Mouse (Mus musculus) adrenal gland, postnatal 4 days (tissue): ENCODE data around the gene Gsx2. TPM values are rescaled to one million over a fixed set of nuclear protein-coding genes. Genes with fewer than 3 reads are reported as not detected.

Source experiments
- DNase-seq, 2 experiments: peaks; one replicate each; pipeline ENCODE4 v3.0.0; 2021 to 2022; ENCODE audit warnings: low spot score in 2 of 2, mixed read lengths in 2 of 2
- long read RNA-seq, 2 experiments: library from polyadenylated mRNA; stranded (forward); transcript quantifications; one replicate each; pipeline ENCODE4 v2.0.0; 2021
- total RNA-seq, 2 experiments: library from RNA; stranded (reverse); gene quantifications; 2 replicates each; pipeline ENCODE4 v1.2.3; 2021

The Gsx2 gene
- total RNA-seq: not detected
- long read RNA-seq, experiment 1: 0 reads
- long read RNA-seq, experiment 2: 0 reads

- no peak for DNase-seq
Observed at GRCm38 (mm10) chr5:75075383-75075941, at the start of gene Gsx2. Gsx2 (plus strand) TSS chr5:75075601.

- no peak for DNase-seq
Observed at GRCm38 (mm10) chr5:75035475-75035874, 39.9 kb upstream of the Gsx2 start.

- DNase-seq: no peak
Observed at GRCm38 (mm10) chr5:75039307-75039706, 36.1 kb upstream of the Gsx2 start.

GRCm38 (mm10) chr5:75043011-75043445 lies 32.4 kb upstream of the Gsx2 start:
- no peak for DNase-seq

- DNase-seq: peak; percentile 27 to 38
Observed at GRCm38 (mm10) chr5:75043621-75044301, 31.6 kb upstream of the Gsx2 start.

- DNase-seq: peak; percentile 65 to 70
Observed at GRCm38 (mm10) chr5:75044310-75044904, 31.0 kb upstream of the Gsx2 start, which contains the start of gene Chic2. Chic2 (minus strand) TSS chr5:75044774.

- DNase-seq: no peak
Observed at GRCm38 (mm10) chr5:75045371-75045770, 30.0 kb upstream of the Gsx2 start.

- no peak for DNase-seq
Observed at GRCm38 (mm10) chr5:75046681-75047321, 28.6 kb upstream of the Gsx2 start.

GRCm38 (mm10) chr5:75051109-75051508 lies 24.3 kb upstream of the Gsx2 start:
- no peak for DNase-seq

GRCm38 (mm10) chr5:75063177-75063576 lies 12.2 kb upstream of the Gsx2 start:
- DNase-seq: no peak

GRCm38 (mm10) chr5:75066715-75067114 lies 8.7 kb upstream of the Gsx2 start:
- no peak for DNase-seq

- DNase-seq: no peak
Observed at GRCm38 (mm10) chr5:75067125-75067756, 8.2 kb upstream of the Gsx2 start.

- no peak for DNase-seq
Observed at GRCm38 (mm10) chr5:75070132-75070531, 5.3 kb upstream of the Gsx2 start.

- no peak for DNase-seq
Observed at GRCm38 (mm10) chr5:75070656-75071375, 4.6 kb upstream of the Gsx2 start.

GRCm38 (mm10) chr5:75071951-75072350 lies 3.5 kb upstream of the Gsx2 start:
- DNase-seq: no peak

GRCm38 (mm10) chr5:75072532-75072931 lies 2.9 kb upstream of the Gsx2 start:
- no peak for DNase-seq

GRCm38 (mm10) chr5:75073167-75073566 lies 2.2 kb upstream of the Gsx2 start:
- no peak for DNase-seq

GRCm38 (mm10) chr5:75073684-75074083 lies 1.7 kb upstream of the Gsx2 start:
- no peak for DNase-seq

- no peak for DNase-seq
Observed at GRCm38 (mm10) chr5:75074132-75074531, 1.3 kb upstream of the Gsx2 start.

- DNase-seq: no peak
Observed at GRCm38 (mm10) chr5:75074537-75075382, 641 bp upstream of the Gsx2 start.
